In the genomic region with DNA sequence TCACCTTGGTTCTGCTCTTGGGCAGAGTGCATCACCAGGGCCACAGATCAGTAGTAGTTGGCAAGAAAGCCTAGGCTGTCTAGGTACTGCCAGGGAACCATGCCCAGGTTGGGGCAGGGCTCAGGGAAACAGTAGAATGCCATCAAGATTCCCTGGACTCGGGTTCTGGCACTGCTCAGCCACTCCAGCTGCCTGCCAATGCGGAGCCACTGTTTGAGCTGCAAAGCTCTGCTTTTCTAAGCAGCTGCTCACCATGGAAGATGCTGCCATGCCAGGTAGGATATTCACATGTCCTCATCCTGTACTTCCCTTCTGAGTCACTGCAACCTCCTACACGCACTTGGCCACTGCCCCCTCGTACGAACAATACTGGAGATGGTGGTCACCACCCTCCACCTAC, we compare ENCODE assay signal across 11 mouse cellular contexts. TPM values are rescaled to one million over a fixed set of nuclear protein-coding genes. Genes with fewer than 3 reads are reported as not detected.
DNase-seq lines count a peak whose midpoint lies in the region; ATAC-seq and TF ChIP-seq lines count a peak whose summit lies in the region.
"Had no signal": no experiment of that assay in that cellular context is flagged by ENCODE, and none has a peak within 500 bp of the region (broad histone marks: within the 10 kb centered on the region; RNA-seq: fewer than 3 reads in every experiment).

No protein-coding gene starts in this region.

- no peak for DNase-seq in kidney, postnatal 0 days (ENCODE audit: low spot score)
- no peak for DNase-seq in kidney, postnatal 10 days
- peak; percentile 60 for DNase-seq in cerebellum, adult 8-10 months
- no peak for DNase-seq in B cell, adult 2 months
- DNase-seq in ovary, postnatal 14 days (ENCODE audit: low spot score), result no peak
- DNase-seq in urinary bladder, postnatal 25 days (ENCODE audit: low spot score), result no peak

- no peak overlapping the region for H3K4me3 ChIP-seq in kidney, postnatal 0 days (replicated peaks; ENCODE audit: low read depth, low read length)
- no peak overlapping the region for H3K4me3 ChIP-seq in cortical plate, adult 2 months (ENCODE audit: insufficient read depth, low read length)
- H3K4me3 ChIP-seq in intestine, embryonic 15.5 days (replicated peaks), result no peak overlapping the region
- H3K4me3 ChIP-seq: neural tube, embryonic 13.5 days had no signal

- peaks cover 17% of the 10 kb centered on the region; the same call in 1 of the 2 replicates for H3K4me1 ChIP-seq in kidney, postnatal 0 days (replicated peaks; ENCODE audit: insufficient read depth, low read length)
- H3K4me1 ChIP-seq in cortical plate, adult 2 months (ENCODE audit: control insufficient read depth, insufficient read depth, low read length), result peaks cover 10% of the 10 kb centered on the region
- H3K4me1 ChIP-seq in intestine, embryonic 15.5 days (replicated peaks), result peaks cover 27% of the 10 kb centered on the region; the same call in 1 of the 2 replicates

- no peaks in the 10 kb centered on the region for H3K9me3 ChIP-seq in kidney, postnatal 0 days (replicated peaks; ENCODE audit: low read length)
- H3K9me3 ChIP-seq in intestine, embryonic 15.5 days, result no peaks in the 10 kb centered on the region
- H3K9me3 ChIP-seq: neural tube, embryonic 13.5 days had no signal

- H3K27me3 ChIP-seq in kidney, postnatal 0 days (ENCODE audit: insufficient read depth, low read length), result no peaks in the 10 kb centered on the region
- no peaks in the 10 kb centered on the region for H3K27me3 ChIP-seq in intestine, embryonic 15.5 days (replicated peaks)
- H3K27me3 ChIP-seq: neural tube, embryonic 13.5 days had no signal

- WGBS in kidney, postnatal 0 days, result 63% methylated on average over 5 of the region's 5 CpGs
- 78% methylated on average over 5 of the region's 5 CpGs for WGBS in intestine, embryonic 15.5 days

- H3K4me2 ChIP-seq in kidney, postnatal 0 days (ENCODE audit: low read length), result no peak overlapping the region
- H3K4me2 ChIP-seq in intestine, embryonic 15.5 days (replicated peaks), result no peak overlapping the region
- H3K4me2 ChIP-seq: neural tube, embryonic 13.5 days had no signal

- 0 out of 2 replicates have a peak overlapping the region, but pooled peaks have one; percentile 5 for H3K27ac ChIP-seq in kidney, postnatal 0 days
- H3K27ac ChIP-seq in cortical plate, adult 2 months (ENCODE audit: insufficient read depth, low read length), result 0 out of 2 replicates have a peak overlapping the region, but pooled peaks have one; percentile 9
- peak overlapping the region; percentile 57; the same call in 1 of the 2 replicates for H3K27ac ChIP-seq in intestine, embryonic 15.5 days
- H3K27ac ChIP-seq: macrophage; neural tube, embryonic 13.5 days had no signal

- no peak for TF ChIP-seq CTCF in kidney, postnatal 0 days (IDR thresholded peaks at IDR 0.05; ENCODE audit: low read depth)
- no peak for TF ChIP-seq CTCF in cortical plate, adult 2 months (IDR thresholded peaks at IDR 0.05; ENCODE audit: extremely low read depth, insufficient read depth, low read length)

- no peak overlapping the region for H3K9ac ChIP-seq in kidney, postnatal 0 days (ENCODE audit: low read depth, low read length)
- no peak overlapping the region for H3K9ac ChIP-seq in intestine, embryonic 15.5 days
- H3K9ac ChIP-seq: neural tube, embryonic 13.5 days had no signal

- TF ChIP-seq POLR2A in cortical plate, adult 2 months (IDR thresholded peaks at IDR 0.05; ENCODE audit: extremely low read depth, insufficient read depth, low read length), result no peak

- ATAC-seq in kidney, postnatal 0 days (replicated peaks; ENCODE audit: low FRiP score, low read depth), result no peak
- ATAC-seq in intestine, embryonic 15.5 days, result no peak
- ATAC-seq: forebrain, embryonic 14.5 days had no signal

- H3K36me3 ChIP-seq in kidney, postnatal 0 days (ENCODE audit: insufficient read depth, low read length), result 0 out of 2 replicates have a peak, but pooled peaks cover 5% of the 10 kb centered on the region
- no peaks in the 10 kb centered on the region for H3K36me3 ChIP-seq in intestine, embryonic 15.5 days

RNA-seq across cellular contexts. Expression of a gene that starts 4.7 kb away (rescaled TPM):
- polyA plus RNA-seq in kidney, postnatal 0 days (2015; fragmentation: Nextera tagmentation; extraction: Ambion mirVana), result 17.0 and 19.8 TPM in 2 replicates
- 45.8 and 48.0 TPM in 2 replicates for polyA plus RNA-seq in cortical plate, adult 2 months (2012; rRNA removed)
- polyA plus RNA-seq in intestine, embryonic 15.5 days (2015; fragmentation: Nextera tagmentation; extraction: Ambion mirVana), result 18.5 and 25.1 TPM in 2 replicates

RNA-seq across cellular contexts. Expression of a gene that starts 28.5 kb away (rescaled TPM):
- polyA plus RNA-seq in kidney, postnatal 0 days (2015; fragmentation: Nextera tagmentation; extraction: Ambion mirVana), result 6.8 and 7.2 TPM in 2 replicates
- 0.79 and 0.92 TPM in 2 replicates for polyA plus RNA-seq in cortical plate, adult 2 months (2012; rRNA removed)
- polyA plus RNA-seq in intestine, embryonic 15.5 days (2015; fragmentation: Nextera tagmentation; extraction: Ambion mirVana), result 0.20 and 0.28 TPM in 2 replicates
- polyA plus RNA-seq: macrophage had no signal

RNA-seq across cellular contexts. Expression of a gene that starts 36.1 kb away (rescaled TPM):
- polyA plus RNA-seq in kidney, postnatal 0 days (2015; fragmentation: Nextera tagmentation; extraction: Ambion mirVana), result 1.1 and 2.5 TPM in 2 replicates
- 1.1 and 1.9 TPM in 2 replicates for polyA plus RNA-seq in cortical plate, adult 2 months (2012; rRNA removed)
- 0.10 and 0.46 TPM in 2 replicates for polyA plus RNA-seq in intestine, embryonic 15.5 days (2015; fragmentation: Nextera tagmentation; extraction: Ambion mirVana)
- polyA plus RNA-seq: forebrain, embryonic 14.5 days; macrophage; neural tube, embryonic 13.5 days had no signal

RNA-seq across cellular contexts. Expression of a gene that starts 36.1 kb away (rescaled TPM):
- polyA plus RNA-seq in kidney, postnatal 0 days (2015; fragmentation: Nextera tagmentation; extraction: Ambion mirVana), result 69.5 and 70.2 TPM in 2 replicates
- polyA plus RNA-seq in cortical plate, adult 2 months (2012; rRNA removed), result 156 and 159 TPM in 2 replicates
- polyA plus RNA-seq in intestine, embryonic 15.5 days (2015; fragmentation: Nextera tagmentation; extraction: Ambion mirVana), result 52.1 and 56.4 TPM in 2 replicates

Comparison
In these comparisons a context has a peak if more than half of its experiments do, and no peak if none do; other contexts are left out.
1. H3K27ac ChIP-seq: peak in every context shown above with its lines; median percentile 57 in intestine, embryonic 15.5 days; 9 in cortical plate, adult 2 months; 5 in kidney, postnatal 0 days.